Mouse (Mus musculus) liver, embryonic 14.5 days (tissue): ENCODE results near the gene Gxylt1.

Source experiments
- CTCF ChIP-seq: IDR thresholded peaks from 2 replicates; pipeline ENCODE4 v1.5.1; 2016; ENCODE audit warnings: antibody characterized with exemption, low read depth, control low read depth
- EP300 ChIP-seq: IDR thresholded peaks from 2 replicates; pipeline ENCODE4 v1.6.1; 2016; ENCODE audit warnings: antibody characterized with exemption, low read depth

DNA sequence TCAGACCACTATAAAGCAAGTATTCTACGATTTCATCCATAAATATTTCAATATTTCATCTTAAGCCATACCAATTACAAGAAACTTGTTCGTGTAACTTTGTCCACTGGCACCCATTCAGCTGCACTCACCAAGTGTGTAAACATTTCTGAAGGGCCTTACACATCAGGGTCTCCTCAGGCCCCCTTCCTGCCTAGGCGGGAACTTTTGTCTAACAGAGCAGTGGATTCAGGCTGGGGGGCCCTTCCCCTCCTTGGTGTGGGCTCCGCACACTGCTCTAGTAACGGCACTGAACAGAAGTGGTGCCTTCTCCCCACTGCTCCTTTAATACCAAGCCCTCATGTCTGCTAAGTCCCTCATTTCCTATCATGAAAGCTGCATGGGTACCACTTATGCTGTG is 12.7 kb downstream of the Gxylt1 start:
- TF ChIP-seq CTCF (no peak), EP300 (no peak)
